Mouse (Mus musculus): ENCODE results near the gene Haus3. TPM values are rescaled to one million over a fixed set of nuclear protein-coding genes. Genes with fewer than 3 reads are reported as not detected.

The Haus3 gene
- total and polyA plus RNA-seq, 2 experiments = 0.27 to 3.9 TPM

DNA sequence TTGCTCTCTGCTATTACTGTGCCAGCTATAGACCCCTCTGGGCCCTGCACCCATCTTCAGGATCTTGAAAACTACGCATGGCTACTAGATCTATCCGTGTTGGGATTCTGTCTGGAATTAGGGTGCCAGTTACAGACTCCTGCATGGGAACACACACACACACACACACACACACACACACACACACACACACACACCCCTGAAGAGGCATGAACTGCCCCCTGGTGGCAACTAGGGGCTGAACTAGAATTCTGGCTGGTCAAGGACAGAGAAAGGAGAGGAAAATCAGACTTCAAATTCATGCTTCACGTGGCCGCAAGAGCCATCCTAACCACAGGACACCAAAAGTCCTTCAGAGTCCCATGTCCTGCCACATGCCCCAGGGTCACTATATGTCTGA lies 22.5 kb upstream of the Haus3 start:
- Histone ChIP-seq H3K9ac (ENCODE audit: low read depth, low read length) (no peak overlapping the region), H3K27me3 (ENCODE audit: control insufficient read depth, insufficient read depth, low read length) (no peaks in the 10 kb centered on the region), H3K4me3 (ENCODE audit: insufficient read depth, low read depth, low read length) (no peak overlapping the region), H3K4me1 (ENCODE audit: control insufficient read depth, insufficient read depth, low read length) (peaks cover 2% of the 10 kb centered on the region; the same call in 1 of the 2 replicates), H3K79me2 (ENCODE audit: control insufficient read depth, insufficient read depth, low read length) (peaks cover under 1% of the 10 kb centered on the region; the same call in 1 of the 2 replicates), H3K36me3 (ENCODE audit: control insufficient read depth, insufficient read depth, low read length) (no peaks in the 10 kb centered on the region), H3K27ac (replicated peaks; ENCODE audit: insufficient read depth, low read depth, low read length) (no peak overlapping the region)
- peak; percentile 29 for DNase-seq (ENCODE audit: extremely low read depth, low read depth, low spot score)
- 74% methylated on average over 4 of the region's 4 CpGs for WGBS
- TF ChIP-seq POLR2A (IDR thresholded peaks at IDR 0.05; ENCODE audit: extremely low read depth, insufficient read depth, low read length) = no peak
- TF ChIP-seq CTCF (IDR thresholded peaks at IDR 0.05; ENCODE audit: low read depth, low read length) = peak; percentile 51

DNA sequence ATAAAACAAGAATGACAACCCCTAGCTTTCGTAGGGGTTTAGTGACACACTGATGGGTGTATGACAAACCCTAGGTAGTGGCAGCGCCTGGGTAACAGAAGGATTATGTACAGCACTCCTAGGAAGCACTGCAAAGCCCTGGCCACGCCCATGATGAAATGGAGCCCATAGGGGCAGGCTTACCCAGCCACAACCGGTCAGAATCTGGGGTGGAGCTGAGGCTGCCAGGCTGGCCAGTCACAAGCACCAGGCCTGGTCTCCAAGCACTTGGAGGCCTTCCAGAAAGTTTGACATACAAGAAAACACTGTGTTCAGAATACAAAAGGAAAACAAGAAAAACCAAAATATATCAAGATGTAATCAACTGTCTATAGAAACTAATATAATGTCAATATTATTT lies 21.7 kb upstream of the Haus3 start:
- Histone ChIP-seq H3K4me3 (ENCODE audit: insufficient read depth, low read depth, low read length) (no peak overlapping the region), H3K4me1 (ENCODE audit: control insufficient read depth, insufficient read depth, low read length) (peaks cover 5% of the 10 kb centered on the region), H3K27me3 (ENCODE audit: control insufficient read depth, insufficient read depth, low read length) (no peaks in the 10 kb centered on the region), H3K79me2 (ENCODE audit: control insufficient read depth, insufficient read depth, low read length) (peaks cover 8% of the 10 kb centered on the region), H3K27ac (replicated peaks; ENCODE audit: insufficient read depth, low read depth, low read length) (no peak overlapping the region), H3K9ac (ENCODE audit: low read depth, low read length) (no peak overlapping the region), H3K36me3 (ENCODE audit: control insufficient read depth, insufficient read depth, low read length) (no peaks in the 10 kb centered on the region)
- TF ChIP-seq CTCF (IDR thresholded peaks at IDR 0.05; ENCODE audit: low read depth, low read length) (no peak), POLR2A (IDR thresholded peaks at IDR 0.05; ENCODE audit: extremely low read depth, insufficient read depth, low read length) (no peak)
- peak; percentile 28 for DNase-seq (ENCODE audit: extremely low read depth, low read depth, low spot score)
- 68% methylated on average over 4 of the region's 4 CpGs for WGBS

DNA sequence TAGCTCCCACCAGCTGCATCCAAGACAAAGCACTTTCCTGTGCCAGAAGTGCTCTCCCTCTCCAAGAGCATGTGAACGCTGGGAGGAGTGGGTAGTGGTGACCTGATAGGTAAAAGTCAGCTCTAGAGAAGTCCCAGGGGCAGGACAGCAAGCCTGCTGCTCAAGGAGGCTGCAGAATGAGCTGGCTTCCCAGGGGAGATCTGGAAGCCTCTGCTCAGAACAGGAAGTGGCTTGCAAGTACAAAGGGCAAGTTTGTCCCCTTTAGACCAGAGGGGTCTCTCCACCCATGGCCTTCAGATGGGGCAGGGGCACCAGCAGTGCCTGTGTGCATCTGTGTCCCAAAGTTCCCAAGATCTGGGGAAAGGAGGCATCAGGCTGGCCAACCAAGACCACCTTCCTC lies 20.2 kb upstream of the Haus3 start:
- H3K27ac ChIP-seq (replicated peaks; ENCODE audit: insufficient read depth, low read depth, low read length) = no peak overlapping the region
- 84% methylated on average over 1 of the region's 1 CpGs for WGBS
- DNase-seq (ENCODE audit: extremely low read depth, low read depth, low spot score) = no peak

DNA sequence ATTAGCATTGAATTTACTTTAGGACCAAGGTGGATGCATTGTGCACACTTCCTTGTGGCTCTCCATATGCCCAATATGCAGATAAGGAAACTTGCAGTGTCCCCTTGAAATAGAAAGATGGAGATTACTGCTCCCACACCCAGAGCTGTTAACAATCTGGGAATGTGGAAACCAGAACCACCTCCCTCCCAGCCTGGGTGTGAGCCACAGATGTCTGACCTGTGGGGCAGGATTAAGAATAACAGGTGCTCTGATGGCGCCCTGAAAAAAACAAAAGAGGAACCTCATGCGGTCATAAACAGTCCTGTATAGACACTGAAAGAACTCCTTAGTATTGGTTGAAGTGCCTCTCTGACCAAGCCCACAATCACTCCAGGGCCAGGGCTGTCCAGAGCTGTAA lies 19.5 kb upstream of the Haus3 start:
- H3K4me3 ChIP-seq (ENCODE audit: insufficient read depth, low read depth, low read length) = no peak overlapping the region
- no peak overlapping the region for H3K27ac ChIP-seq (replicated peaks; ENCODE audit: insufficient read depth, low read depth, low read length)
- no peaks in the 10 kb centered on the region for H3K36me3 ChIP-seq (ENCODE audit: control insufficient read depth, insufficient read depth, low read length)
- no peak for TF ChIP-seq POLR2A (IDR thresholded peaks at IDR 0.05; ENCODE audit: extremely low read depth, insufficient read depth, low read length)
- H3K27me3 ChIP-seq (ENCODE audit: control insufficient read depth, insufficient read depth, low read length) = no peaks in the 10 kb centered on the region
- 87% methylated on average over 2 of the region's 2 CpGs for WGBS
- DNase-seq (ENCODE audit: extremely low read depth, low read depth, low spot score) = no peak
- no peak overlapping the region for H3K9ac ChIP-seq (ENCODE audit: low read depth, low read length)
- peaks cover 21% of the 10 kb centered on the region for H3K4me1 ChIP-seq (ENCODE audit: control insufficient read depth, insufficient read depth, low read length)
- H3K79me2 ChIP-seq (ENCODE audit: control insufficient read depth, insufficient read depth, low read length) = peaks cover 22% of the 10 kb centered on the region

More for the DNA sequence above, 20.2 kb upstream of the Haus3 start:
- Histone ChIP-seq H3K9ac (ENCODE audit: low read depth, low read length) (no peak overlapping the region), H3K79me2 (ENCODE audit: control insufficient read depth, insufficient read depth, low read length) (peaks cover 21% of the 10 kb centered on the region), H3K4me3 (ENCODE audit: insufficient read depth, low read depth, low read length) (no peak overlapping the region), H3K4me1 (ENCODE audit: control insufficient read depth, insufficient read depth, low read length) (peaks cover 17% of the 10 kb centered on the region), H3K27me3 (ENCODE audit: control insufficient read depth, insufficient read depth, low read length) (no peaks in the 10 kb centered on the region), H3K36me3 (ENCODE audit: control insufficient read depth, insufficient read depth, low read length) (no peaks in the 10 kb centered on the region)
- no peak for TF ChIP-seq CTCF (IDR thresholded peaks at IDR 0.05; ENCODE audit: low read depth, low read length)
- no peak for TF ChIP-seq POLR2A (IDR thresholded peaks at IDR 0.05; ENCODE audit: extremely low read depth, insufficient read depth, low read length)

DNA sequence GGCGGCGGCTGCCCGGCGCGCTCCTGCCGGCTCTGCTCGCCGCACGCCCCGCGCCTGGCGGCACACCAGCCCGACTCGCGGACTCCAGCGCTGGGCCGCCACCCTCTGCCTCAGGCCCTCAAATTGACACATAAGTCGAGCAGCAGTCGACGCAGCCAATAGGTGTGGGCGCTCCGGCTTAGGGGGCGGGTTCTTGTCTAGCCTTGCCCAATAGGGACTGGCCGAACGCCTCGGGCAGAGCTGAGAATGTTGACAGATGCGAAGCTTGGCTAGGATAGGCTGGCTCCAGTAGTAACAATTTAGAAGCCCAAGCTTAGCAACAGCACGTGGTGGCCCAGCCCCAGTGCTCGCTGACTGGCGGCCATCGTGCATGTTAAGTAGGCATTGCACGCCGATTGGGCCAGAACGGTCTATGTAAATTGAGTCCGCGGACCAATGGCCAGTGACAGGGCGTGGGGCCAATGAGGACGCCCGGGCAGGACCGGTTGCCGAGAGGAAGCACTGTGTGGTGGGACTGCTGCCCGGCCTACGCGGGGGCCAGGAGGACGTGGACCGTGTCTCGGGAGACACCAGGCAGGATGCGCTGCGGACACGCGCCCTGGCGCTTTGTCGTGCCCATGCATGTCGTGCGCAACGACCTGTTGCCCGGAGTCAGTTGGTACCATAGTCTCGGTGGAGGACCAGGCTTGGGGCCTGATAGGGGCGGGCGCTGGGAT lies 18.4 kb upstream of the Haus3 start, which contains the start of gene Mxd4:
Gene Mxd4 (minus strand): TSS at position 120 of the 716 bp plus-strand sequence.
- no peak for TF ChIP-seq CTCF (IDR thresholded peaks at IDR 0.05; ENCODE audit: low read depth, low read length)
- TF ChIP-seq POLR2A (IDR thresholded peaks at IDR 0.05; ENCODE audit: extremely low read depth, insufficient read depth, low read length) = peak; percentile 95
- Histone ChIP-seq H3K27ac (replicated peaks; ENCODE audit: insufficient read depth, low read depth, low read length) (peak within 1 kb of the TSS; percentile 83), H3K4me3 (ENCODE audit: insufficient read depth, low read depth, low read length) (peak within 1 kb of the TSS; percentile 68), H3K79me2 (ENCODE audit: control insufficient read depth, insufficient read depth, low read length) (peaks cover 30% of the 10 kb centered on the region), H3K36me3 (ENCODE audit: control insufficient read depth, insufficient read depth, low read length) (no peaks in the 10 kb centered on the region), H3K4me1 (ENCODE audit: control insufficient read depth, insufficient read depth, low read length) (peaks cover 26% of the 10 kb centered on the region), H3K27me3 (ENCODE audit: control insufficient read depth, insufficient read depth, low read length) (no peaks in the 10 kb centered on the region), H3K9ac (ENCODE audit: low read depth, low read length) (peak within 1 kb of the TSS; percentile 84)
- DNase-seq (ENCODE audit: extremely low read depth, low read depth, low spot score) = peak; percentile 100
- under 1% methylated on average over 59 of the region's 60 CpGs for WGBS

DNA sequence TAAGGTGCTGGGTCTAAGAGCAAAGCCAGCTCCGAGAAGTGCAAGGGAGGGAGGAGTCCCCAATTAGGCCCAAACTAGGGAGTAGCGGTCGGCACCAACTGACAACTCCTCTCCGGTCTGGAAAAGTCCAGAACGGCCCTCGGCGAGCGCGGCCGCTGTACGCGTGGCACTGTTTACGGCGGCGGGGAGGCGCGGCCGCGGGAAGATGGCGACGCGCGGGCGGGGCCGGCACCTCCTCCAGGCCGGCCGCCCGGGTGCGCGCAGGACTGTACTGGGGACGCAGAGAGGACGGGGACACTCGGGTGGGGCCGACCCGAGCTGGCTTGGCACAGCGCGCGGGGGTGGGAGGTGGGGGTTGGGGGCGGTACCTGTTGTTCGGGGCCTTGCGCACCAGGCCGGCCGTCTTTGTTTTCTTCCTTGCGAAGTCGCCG lies 17.6 kb upstream of the Haus3 start:
- TF ChIP-seq CTCF (IDR thresholded peaks at IDR 0.05; ENCODE audit: low read depth, low read length) = no peak
- TF ChIP-seq POLR2A (IDR thresholded peaks at IDR 0.05; ENCODE audit: extremely low read depth, insufficient read depth, low read length) = 0 out of 2 replicates have a peak, but pooled peaks have one; percentile 7
- Histone ChIP-seq H3K27ac (replicated peaks; ENCODE audit: insufficient read depth, low read depth, low read length) (peak overlapping the region; percentile 83), H3K4me1 (ENCODE audit: control insufficient read depth, insufficient read depth, low read length) (peaks cover 26% of the 10 kb centered on the region), H3K9ac (ENCODE audit: low read depth, low read length) (peak overlapping the region; percentile 84), H3K27me3 (ENCODE audit: control insufficient read depth, insufficient read depth, low read length) (no peaks in the 10 kb centered on the region), H3K4me3 (ENCODE audit: insufficient read depth, low read depth, low read length) (peak overlapping the region; percentile 68), H3K79me2 (ENCODE audit: control insufficient read depth, insufficient read depth, low read length) (peaks cover 32% of the 10 kb centered on the region), H3K36me3 (ENCODE audit: control insufficient read depth, insufficient read depth, low read length) (peaks cover 2% of the 10 kb centered on the region; the same call in 1 of the 2 replicates)
- under 1% methylated on average over 46 of the region's 46 CpGs for WGBS
- peak; percentile 46 for DNase-seq (ENCODE audit: extremely low read depth, low read depth, low spot score)
